Mouse (Mus musculus) hindbrain, embryonic 13.5 days (tissue): ENCODE data around the gene Klhl35. TPM values are rescaled to one million over a fixed set of nuclear protein-coding genes. Genes with fewer than 3 reads are reported as not detected.
"Not testable (repeated sequence)": the region's sequence is repeated elsewhere in the genome, so short reads cannot be mapped to it uniquely, and the experiment has no call there.

ENCODE experiments used
- ATAC-seq: fragments of 200-750 bp; cut with Nextera tagmentation; 2 replicates; pipeline ENCODE4 v1.8.0; 2017; ENCODE audit warnings: moderate TSS enrichment; ENCODE audit not compliant: low FRiP score
- H3K27ac ChIP-seq: fragments of 300-500 bp; sonication (generic); 2 replicates; pipeline ENCODE4 v1.5.1; 2015; ENCODE audit warnings: inconsistent platforms, mild to moderate bottlenecking, moderate library complexity
- H3K27me3 ChIP-seq: fragments of 300-500 bp; sonication (generic); 2 replicates; pipeline ENCODE4 v1.6.1; 2015; ENCODE audit warnings: mild to moderate bottlenecking, inconsistent platforms
- H3K36me3 ChIP-seq: fragments of 300-500 bp; sonication (generic); 2 replicates; pipeline ENCODE4 v1.6.1; 2015; ENCODE audit warnings: mild to moderate bottlenecking, inconsistent platforms
- H3K4me1 ChIP-seq: fragments of 300-500 bp; sonication (generic); replicated peaks from 2 replicates; pipeline ENCODE4 v1.6.1; 2015; ENCODE audit warnings: inconsistent platforms
- H3K4me2 ChIP-seq: fragments of 300-500 bp; sonication (generic); 2 replicates; pipeline ENCODE4 v1.6.1; 2015; ENCODE audit warnings: inconsistent platforms, mild to moderate bottlenecking, moderate library complexity
- H3K4me3 ChIP-seq: fragments of 300-500 bp; sonication (generic); 2 replicates; pipeline ENCODE4 v1.5.1; 2015; ENCODE audit warnings: mild to moderate bottlenecking, inconsistent platforms
- H3K9ac ChIP-seq: fragments of 300-500 bp; sonication (generic); 2 replicates; pipeline ENCODE4 v1.6.1; 2015; ENCODE audit warnings: mild to moderate bottlenecking, inconsistent platforms
- H3K9me3 ChIP-seq: fragments of 300-500 bp; sonication (generic); 2 replicates; pipeline ENCODE4 v1.6.1; 2016; ENCODE audit warnings: inconsistent platforms
- WGBS: fragments of 180-500 bp; shearing (Covaris S2); methylation state at CpG from one replicate; pipeline ENCODE4 v1.1.7; 2015; 5-methylcytosine and 5-hydroxymethylcytosine counted together
- polyA plus RNA-seq: library from polyadenylated mRNA; unstranded; fragments of >200 nt; fragmentation: Nextera tagmentation; extraction: Ambion mirVana; gene quantifications from 2 replicates; pipeline ENCODE4 v1.2.1, GENCODE M21; 2015

The Klhl35 gene
- polyA plus RNA-seq, 1 experiment from 2014 or later = 12.2 TPM

- peaks cover 11% of the 10 kb centered on the region for H3K4me1 ChIP-seq
- not testable (repeated sequence) for H3K27ac ChIP-seq, H3K36me3 ChIP-seq, H3K9me3 ChIP-seq, H3K4me3 ChIP-seq, ATAC-seq, H3K4me2 ChIP-seq, H3K27me3 ChIP-seq, H3K9ac ChIP-seq
- WGBS = 50% methylated on average over 2 of the region's 2 CpGs
These were observed 42.4 kb downstream of the Klhl35 start for GRCm38 (mm10) chr7:99508187-99508586.

GRCm38 (mm10) chr7:99510087-99510501 is 44.3 kb downstream of the Klhl35 start:
- peak overlapping the region; percentile 71 for H3K27ac ChIP-seq
- H3K4me3 ChIP-seq = no peak overlapping the region
- peaks cover 11% of the 10 kb centered on the region for H3K4me1 ChIP-seq
- no peaks in the 10 kb centered on the region for H3K9me3 ChIP-seq
- peak overlapping the region; percentile 43 for H3K4me2 ChIP-seq
- ATAC-seq = peak; percentile 80
- H3K36me3 ChIP-seq = no peaks in the 10 kb centered on the region
- under 1% methylated on average over 8 of the region's 8 CpGs for WGBS
- H3K27me3 ChIP-seq = no peaks in the 10 kb centered on the region
- H3K9ac ChIP-seq = 0 out of 2 replicates have a peak overlapping the region, but pooled peaks have one; percentile 39

- H3K4me1 ChIP-seq = no peaks in the 10 kb centered on the region
- no peak for ATAC-seq
- no peak overlapping the region for H3K27ac ChIP-seq
- no peak overlapping the region for H3K4me3 ChIP-seq
- no peaks in the 10 kb centered on the region for H3K9me3 ChIP-seq
- H3K4me2 ChIP-seq = no peak overlapping the region
- H3K27me3 ChIP-seq = no peaks in the 10 kb centered on the region
- H3K9ac ChIP-seq = no peak overlapping the region
- WGBS = 89% methylated on average over 9 of the region's 9 CpGs
- no peaks in the 10 kb centered on the region for H3K36me3 ChIP-seq
These were observed 50.4 kb downstream of the Klhl35 start for GRCm38 (mm10) chr7:99516092-99516813.

GRCm38 (mm10) chr7:99516814-99517157 is 51.0 kb downstream of the Klhl35 start:
- H3K4me1 ChIP-seq = no peaks in the 10 kb centered on the region
- no peak overlapping the region for H3K4me3 ChIP-seq
- no peak overlapping the region for H3K9ac ChIP-seq
- no peak overlapping the region for H3K4me2 ChIP-seq
- no peak for ATAC-seq
- no peaks in the 10 kb centered on the region for H3K9me3 ChIP-seq
- H3K27me3 ChIP-seq = no peaks in the 10 kb centered on the region
- H3K27ac ChIP-seq = no peak overlapping the region
- no peaks in the 10 kb centered on the region for H3K36me3 ChIP-seq
- WGBS = 86% methylated on average over 3 of the region's 3 CpGs

- H3K9ac ChIP-seq = no peak overlapping the region
- no peak overlapping the region for H3K27ac ChIP-seq
- WGBS = 66% methylated on average over 4 of the region's 4 CpGs
- no peaks in the 10 kb centered on the region for H3K36me3 ChIP-seq
- no peak overlapping the region for H3K4me3 ChIP-seq
- H3K27me3 ChIP-seq = no peaks in the 10 kb centered on the region
- no peaks in the 10 kb centered on the region for H3K9me3 ChIP-seq
- no peaks in the 10 kb centered on the region for H3K4me1 ChIP-seq
- H3K4me2 ChIP-seq = no peak overlapping the region
- ATAC-seq = no peak
These were observed 53.3 kb downstream of the Klhl35 start for GRCm38 (mm10) chr7:99518954-99519644.

GRCm38 (mm10) chr7:99523121-99523520 is 57.3 kb downstream of the Klhl35 start:
- WGBS = 82% methylated on average over 8 of the region's 8 CpGs
- Histone ChIP-seq H3K4me2 (no peak overlapping the region), H3K4me1 (no peaks in the 10 kb centered on the region)

More at GRCm38 (mm10) chr7:99523121-99523520, 57.3 kb downstream of the Klhl35 start:
- no peaks in the 10 kb centered on the region for H3K27me3 ChIP-seq
- H3K9ac ChIP-seq = no peak overlapping the region
- no peaks in the 10 kb centered on the region for H3K9me3 ChIP-seq
- no peak overlapping the region for H3K27ac ChIP-seq
- H3K4me3 ChIP-seq = no peak overlapping the region
- no peak for ATAC-seq
- no peaks in the 10 kb centered on the region for H3K36me3 ChIP-seq

Other genes starting within 250 kb of the Klhl35 start
- 3.1 TPM in 2 replicates for gene Mogat2, start 227.4 kb upstream of the Klhl35 start, polyA plus RNA-seq
- gene Map6, start 198.6 kb upstream of the Klhl35 start, polyA plus RNA-seq = 104 and 106 TPM in 2 replicates
- gene Serpinh1, start 112.8 kb upstream of the Klhl35 start, polyA plus RNA-seq = 394 and 407 TPM in 2 replicates
- 53.2 and 55.3 TPM in 2 replicates for gene Gdpd5, start 84.6 kb upstream of the Klhl35 start, polyA plus RNA-seq
- 523 and 532 TPM in 2 replicates for gene Rps3, start 17.7 kb downstream of the Klhl35 start, polyA plus RNA-seq
- 15.6 and 15.9 TPM in 2 replicates for gene Arrb1, start 69.5 kb downstream of the Klhl35 start, polyA plus RNA-seq
- gene Tpbgl, start 161.1 kb downstream of the Klhl35 start, polyA plus RNA-seq = 1.4 TPM in 2 replicates
- 5.8 TPM in 2 replicates for gene Slco2b1, start 245.3 kb downstream of the Klhl35 start, polyA plus RNA-seq